Mouse (Mus musculus): Measurements from ENCODE around the gene Gm904. TPM values are rescaled to one million over a fixed set of nuclear protein-coding genes. Genes with fewer than 3 reads are reported as not detected.
"Not testable (repeated sequence)": the region's sequence is repeated elsewhere in the genome, so short reads cannot be mapped to it uniquely, and the experiment has no call there.

The Gm904 gene
- total RNA-seq (2014; rRNA removed) (not detected in 2 replicates), polyA plus RNA-seq (2015; fragmentation: Nextera tagmentation; extraction: Ambion mirVana) (not detected in 2 replicates)

GRCm38 (mm10) chr13:50642928-50643327 is at the start of gene Gm904:
Gene Gm904 (plus strand): TSS chr13:50643228.
- H3K9ac ChIP-seq (replicated peaks; ENCODE audit: low read length, poor library complexity, severe bottlenecking); H3K36me3 ChIP-seq (ENCODE audit: insufficient read depth, low read length); H3K4me2 ChIP-seq (ENCODE audit: low read depth, low read length, poor library complexity, severe bottlenecking); H3K9me3 ChIP-seq (ENCODE audit: low read length); H3K4me1 ChIP-seq (ENCODE audit: insufficient read depth, low read length); H3K27ac ChIP-seq (ENCODE audit: low read depth, low read length); DNase-seq (ENCODE audit: low spot score); H3K4me3 ChIP-seq (ENCODE audit: low read depth, low read length); ATAC-seq (ENCODE audit: low FRiP score); H3K27me3 ChIP-seq (ENCODE audit: insufficient read depth, low read length): not testable (repeated sequence)

DNA sequence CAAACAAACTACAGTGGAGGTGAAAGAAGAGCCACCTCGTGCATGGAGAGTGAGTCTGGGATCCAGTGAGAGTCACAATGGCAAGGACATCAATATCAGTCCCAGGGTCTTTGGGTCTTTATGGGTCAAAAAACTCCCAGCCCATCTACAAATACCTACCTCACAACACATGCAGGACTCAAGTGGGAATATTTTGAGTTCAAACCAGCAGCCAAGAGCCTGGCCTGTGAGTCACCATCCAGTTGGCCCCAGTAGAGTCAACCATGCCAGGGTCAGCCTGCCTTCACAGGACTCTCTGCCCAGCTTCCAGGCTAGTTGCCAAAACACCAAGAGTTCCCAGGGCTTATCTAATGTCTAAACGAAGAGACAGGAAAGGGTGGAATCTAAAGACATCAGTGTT is 5.7 kb downstream of the Gm904 start:
- WGBS: 76% methylated on average over 2 of the region's 2 CpGs
- not testable (repeated sequence) for H3K27ac ChIP-seq (ENCODE audit: low read depth, low read length); ATAC-seq (ENCODE audit: low FRiP score); H3K36me3 ChIP-seq (ENCODE audit: insufficient read depth, low read length); DNase-seq (ENCODE audit: low spot score); H3K27me3 ChIP-seq (ENCODE audit: insufficient read depth, low read length); H3K9ac ChIP-seq (replicated peaks; ENCODE audit: low read length, poor library complexity, severe bottlenecking); H3K9me3 ChIP-seq (ENCODE audit: low read length); H3K4me1 ChIP-seq (ENCODE audit: insufficient read depth, low read length); H3K4me2 ChIP-seq (ENCODE audit: low read depth, low read length, poor library complexity, severe bottlenecking); H3K4me3 ChIP-seq (ENCODE audit: low read depth, low read length)

Small RNA genes lying within 50 kb of the gene (microRNA-seq; reads per million reads assigned to microRNA genes)
- gene Gm23952 (ENCODE audit: borderline number of aligned reads) (not detected), gene Mir683-2 (ENCODE audit: borderline number of aligned reads) (not detected)

Other genes starting within 250 kb of the Gm904 start
- 41.8 and 42.5 TPM in 2 replicates for gene Fbxw17, start 225.4 kb upstream of the Gm904 start, total RNA-seq (2014; rRNA removed)
- gene Fbxw17, start 225.4 kb upstream of the Gm904 start, polyA plus RNA-seq (2015; fragmentation: Nextera tagmentation; extraction: Ambion mirVana): 29.6 and 39.1 TPM in 2 replicates
- gene Gm47429, start 199.3 kb upstream of the Gm904 start, total RNA-seq (2014; rRNA removed): not detected in 2 replicates
- not detected in 2 replicates for gene Gm47429, start 199.3 kb upstream of the Gm904 start, polyA plus RNA-seq (2015; fragmentation: Nextera tagmentation; extraction: Ambion mirVana)
- gene Nutm2, start 175.9 kb upstream of the Gm904 start, total RNA-seq (2014; rRNA removed): not detected in 2 replicates
- not detected in 2 replicates for gene Nutm2, start 175.9 kb upstream of the Gm904 start, polyA plus RNA-seq (2015; fragmentation: Nextera tagmentation; extraction: Ambion mirVana)
- gene Gm8765, start 55.1 kb downstream of the Gm904 start, total RNA-seq (2014; rRNA removed): not detected in 2 replicates
- gene Gm8765, start 55.1 kb downstream of the Gm904 start, polyA plus RNA-seq (2015; fragmentation: Nextera tagmentation; extraction: Ambion mirVana): not detected in 2 replicates

Measured in midbrain, postnatal 0 days (tissue).